Mouse (Mus musculus): Measurements from ENCODE around the gene Cenpp.

The Cenpp gene

DNA sequence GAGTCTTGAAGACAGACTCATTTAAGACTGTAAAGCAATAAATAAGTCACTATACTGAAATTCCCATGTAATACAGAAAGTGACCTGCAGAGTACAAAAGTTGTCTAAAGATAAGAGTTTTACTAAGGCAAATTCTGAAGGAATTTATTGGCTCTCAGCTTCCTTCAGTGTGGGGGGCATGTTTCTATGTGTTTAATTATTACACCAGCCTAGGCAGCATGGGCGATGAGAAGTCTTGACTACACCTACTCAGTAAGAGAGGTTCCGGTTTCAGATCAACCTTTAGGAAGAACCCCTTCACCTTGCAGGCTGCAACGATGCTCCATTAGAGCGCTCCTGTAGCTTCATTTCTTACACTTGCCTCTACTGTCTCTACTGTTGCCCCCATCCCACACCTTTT lies 121.9 kb downstream of the Cenpp start:
- CTCF ChIA-PET: no interaction called here

DNA sequence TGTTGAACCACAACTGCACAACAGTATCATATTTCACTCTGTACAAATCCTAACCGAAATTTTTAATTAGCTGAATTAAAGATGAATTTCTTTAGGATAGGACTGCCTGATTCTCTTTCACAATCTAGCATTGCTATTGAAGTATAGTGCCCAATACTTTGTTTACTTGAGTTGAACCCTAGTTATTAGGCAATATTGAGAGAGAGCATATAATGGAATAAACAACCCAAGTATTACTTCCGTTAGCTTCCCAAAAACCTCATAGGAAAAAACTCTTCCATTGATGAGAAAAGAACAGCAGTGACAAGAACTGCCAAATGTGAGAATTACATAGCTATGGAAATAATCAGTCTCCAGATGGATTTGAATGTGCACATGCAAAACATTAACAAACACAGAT lies 126.3 kb downstream of the Cenpp start:
- CTCF ChIA-PET: no interaction called here

DNA sequence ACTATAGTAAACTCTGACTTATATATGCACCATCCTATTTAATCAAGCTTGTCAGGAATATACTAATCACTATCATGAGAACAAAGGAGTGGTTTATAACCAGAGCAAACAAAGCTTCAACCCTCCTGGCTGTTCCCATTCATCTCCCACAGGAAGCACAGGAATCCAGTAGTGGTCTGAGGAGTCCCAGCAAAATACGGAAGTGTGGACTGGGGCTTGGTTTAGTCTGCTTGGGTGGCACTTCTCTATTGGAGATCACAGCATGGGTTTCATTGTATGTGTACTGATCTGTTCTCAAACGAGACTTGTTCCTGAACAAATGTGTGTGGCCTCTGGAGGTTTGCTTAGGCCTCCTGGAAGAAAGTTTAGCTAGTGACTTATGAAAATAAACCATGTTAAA lies 133.8 kb downstream of the Cenpp start:
- CTCF ChIA-PET: no interaction called here

DNA sequence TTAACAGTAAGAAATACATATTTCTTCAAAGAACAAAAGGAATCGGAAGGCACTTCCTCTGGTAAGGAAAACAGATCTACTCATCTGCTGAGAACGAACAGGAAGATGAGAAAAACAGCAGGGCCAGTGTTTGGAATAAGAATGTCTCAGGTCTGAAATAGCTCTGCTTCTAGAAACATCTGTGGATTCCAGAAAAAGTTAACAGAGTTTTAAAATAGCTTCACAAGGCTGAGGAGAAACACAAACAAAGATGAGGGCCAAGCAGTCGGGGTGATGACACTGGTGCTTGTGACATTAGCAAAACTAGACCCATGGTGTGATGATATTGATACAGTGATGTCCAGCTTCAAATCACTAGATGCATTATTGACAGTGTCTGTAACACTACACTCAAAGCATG lies 145.4 kb downstream of the Cenpp start:
- CTCF ChIA-PET: no interaction called here

DNA sequence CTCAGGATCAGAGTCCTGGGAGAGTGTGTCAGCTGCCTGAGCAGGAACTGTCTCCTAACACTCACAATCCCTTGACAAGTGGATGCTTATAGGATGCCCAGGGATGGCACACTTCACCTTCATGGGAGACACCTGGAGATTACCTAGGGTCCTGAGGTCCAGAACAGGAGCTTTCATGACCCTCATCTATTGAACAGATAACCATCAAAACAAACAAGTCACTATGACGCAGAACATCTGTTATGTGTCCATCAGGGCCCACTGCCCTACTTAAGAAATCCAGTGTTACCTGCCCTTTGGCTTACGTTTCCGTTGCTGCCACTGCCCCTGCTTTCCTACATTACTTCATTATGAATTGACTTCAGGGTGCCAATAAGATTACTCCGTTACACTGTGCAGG lies 146.8 kb downstream of the Cenpp start:
- CTCF ChIA-PET: no interaction called here

DNA sequence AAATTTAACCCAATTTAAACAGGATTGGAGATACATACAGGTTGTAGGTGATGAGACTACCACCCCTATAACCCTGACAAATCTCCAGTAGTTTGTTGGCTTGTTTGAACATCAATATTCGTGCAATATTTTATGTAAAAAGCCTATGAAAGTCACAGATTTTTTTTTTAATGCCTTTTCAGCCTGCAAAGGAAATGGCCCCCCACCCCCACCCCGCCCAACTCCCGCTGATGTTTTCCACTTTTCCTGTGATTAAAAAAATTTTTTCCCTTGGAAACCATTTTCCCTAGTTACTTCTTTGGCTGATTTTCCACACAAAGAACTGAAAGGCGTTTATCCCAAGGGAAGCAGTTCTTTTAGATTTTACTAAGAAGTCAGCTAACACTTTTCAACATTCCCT lies 148.1 kb downstream of the Cenpp start, which contains the start of gene Ecm2:
Gene Ecm2 (plus strand): TSS at position 301 of the 400 bp plus-strand sequence.
- CTCF ChIA-PET: no interaction called here

DNA sequence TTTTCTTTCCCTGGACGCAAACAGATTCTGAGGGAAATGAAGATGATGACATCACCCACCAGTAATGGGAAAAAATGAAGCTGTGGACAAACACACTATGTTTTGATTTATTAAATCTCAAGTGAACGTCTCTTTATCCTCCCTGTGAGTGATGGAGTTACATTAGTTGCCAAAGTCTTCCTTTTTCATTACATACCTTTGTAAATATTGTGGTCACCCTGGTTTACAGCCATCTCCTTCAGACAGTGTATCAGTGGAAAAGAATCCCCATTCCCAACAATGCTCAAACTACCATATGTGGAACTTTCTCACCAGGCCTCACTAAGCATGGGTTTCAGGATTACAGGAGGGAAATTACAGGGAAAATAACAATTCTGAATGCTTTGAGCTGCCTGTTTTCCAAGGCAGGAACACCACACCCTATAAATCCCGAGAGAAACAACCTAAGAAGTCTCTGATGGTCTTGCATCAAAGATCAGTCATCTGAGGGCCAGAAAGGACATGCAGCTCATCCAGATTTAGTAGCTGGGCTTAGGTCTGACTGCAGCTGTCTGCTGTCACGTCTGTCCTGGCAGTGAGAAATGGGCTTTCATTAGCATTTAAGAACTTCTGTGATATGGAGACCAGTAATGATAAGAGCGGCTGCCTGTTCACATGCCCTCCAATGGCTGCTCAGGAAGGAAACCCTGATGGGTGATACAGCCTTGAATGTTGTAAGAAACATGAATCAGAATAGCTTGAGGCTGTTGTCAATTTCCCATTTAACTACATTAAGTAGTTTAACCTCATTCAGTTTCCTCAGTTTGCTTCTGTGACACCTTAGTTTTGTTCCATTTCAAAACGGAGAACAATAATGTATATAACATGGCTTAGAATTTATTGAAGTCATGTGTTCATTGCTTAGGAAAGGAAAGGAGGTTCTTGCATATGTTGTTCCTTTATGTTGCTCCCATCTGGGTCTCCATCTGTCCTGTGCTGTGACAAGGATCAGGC lies 159.9 kb downstream of the Cenpp start, which contains the start of gene Tes3-ps:
Gene Tes3-ps (plus strand): TSS at position 943 of the 993 bp plus-strand sequence.
- CTCF ChIA-PET: no interaction called here

DNA sequence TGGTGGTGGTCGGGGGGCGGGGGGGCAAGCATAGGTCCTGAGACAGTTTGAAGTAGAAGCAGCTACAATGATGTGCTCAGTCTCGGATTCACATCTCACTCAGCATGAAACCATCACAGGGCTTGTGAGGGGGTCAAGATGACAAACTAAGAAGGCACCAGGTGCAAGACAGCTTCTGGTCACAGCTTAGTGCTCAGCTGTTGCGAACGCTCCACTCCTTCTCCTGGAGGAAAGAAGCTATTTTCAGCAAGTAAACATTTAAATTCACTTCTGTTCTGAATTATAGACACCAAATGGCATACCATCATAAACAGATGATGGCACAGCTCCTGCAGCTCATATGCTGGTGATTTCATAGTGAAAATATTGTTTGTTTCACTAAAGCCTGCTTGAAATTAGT lies 167.2 kb downstream of the Cenpp start:
- CTCF ChIA-PET: no interaction called here

DNA sequence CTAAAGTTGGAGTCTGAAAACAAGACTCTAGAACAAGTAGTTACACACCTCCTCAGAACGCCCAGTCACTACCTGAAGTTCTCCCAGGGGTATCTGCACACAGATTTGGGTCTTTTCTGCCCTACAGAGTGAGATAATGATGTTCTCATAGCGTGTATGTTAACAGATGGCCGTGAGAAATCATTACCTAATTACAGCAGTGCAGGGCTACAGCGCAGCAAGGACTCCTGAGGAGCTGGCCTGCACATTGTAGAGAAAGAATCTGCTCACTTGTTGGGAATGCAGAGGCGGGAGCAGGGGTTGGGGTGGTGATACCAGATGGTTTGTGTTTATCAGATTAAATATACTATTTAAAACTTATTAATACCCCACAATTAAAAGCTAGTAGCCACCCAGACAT lies 172.0 kb downstream of the Cenpp start:
- CTCF ChIA-PET: no interaction called here

DNA sequence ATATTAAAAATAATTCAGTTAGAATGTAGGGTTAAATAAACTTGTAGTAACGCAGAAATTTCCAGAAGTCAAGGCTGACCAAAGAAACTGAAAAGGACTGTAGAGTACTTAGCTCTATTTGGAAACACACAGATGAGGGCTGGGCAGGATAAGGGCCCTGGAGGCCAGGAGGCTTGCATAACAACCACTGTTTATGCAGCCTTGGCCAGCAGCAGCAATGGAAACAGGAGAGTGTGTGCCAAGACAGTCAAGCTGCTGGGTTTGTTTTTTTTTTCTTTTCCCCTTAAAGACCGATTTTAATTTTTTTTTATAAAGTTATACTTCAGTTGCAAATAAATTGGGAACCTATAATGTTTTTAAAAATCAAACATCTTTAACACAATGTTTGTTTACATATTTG lies 172.5 kb downstream of the Cenpp start:
- CTCF ChIA-PET: interaction anchor here (0.6 kb wide), 1 partner anchor 10 kb away, joined by 4 read pairs; no protein-coding TSS in a partner anchor

DNA sequence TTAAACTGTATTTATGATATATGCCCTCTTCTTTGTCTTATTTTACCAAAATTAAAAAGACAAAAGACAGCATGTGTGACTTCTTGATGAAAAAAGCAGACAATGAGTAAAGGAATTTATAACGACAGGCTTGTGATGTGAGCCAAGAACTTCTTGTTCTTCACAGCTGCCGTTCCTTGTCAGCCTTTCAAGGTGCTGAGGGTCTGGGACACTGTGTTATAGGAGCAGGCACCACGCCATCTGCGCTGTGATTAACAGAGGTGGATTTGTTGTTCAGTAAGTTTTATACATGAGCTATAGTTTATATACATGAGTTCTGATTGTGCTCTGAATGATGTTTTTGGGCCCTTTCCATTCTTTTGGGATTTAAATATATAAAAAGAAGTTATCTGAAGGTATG lies 173.2 kb downstream of the Cenpp start:
- CTCF ChIA-PET: no interaction called here

DNA sequence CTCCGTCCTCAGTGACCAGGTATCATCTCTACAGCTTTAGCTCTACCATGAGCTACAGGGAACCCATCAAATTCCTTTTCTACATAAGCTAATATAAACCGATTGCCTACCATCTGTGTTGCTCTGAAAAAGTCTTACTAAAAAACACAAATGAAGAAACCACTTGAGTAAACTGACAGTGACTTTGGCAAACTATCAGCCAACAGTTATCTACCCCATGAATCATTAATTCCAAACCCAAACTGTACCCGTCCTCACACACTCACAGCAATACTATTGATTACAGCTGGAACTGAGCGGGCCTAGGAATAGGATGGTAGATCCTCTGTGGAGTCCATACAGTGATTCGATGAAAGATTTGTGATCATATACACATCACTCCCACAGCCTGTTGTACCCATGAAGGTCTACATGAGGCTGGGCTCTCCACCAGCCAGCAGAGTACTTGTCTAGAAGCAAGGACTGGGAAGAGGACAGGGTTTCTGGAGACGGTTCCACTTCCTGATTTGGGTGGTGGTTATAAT lies 173.7 kb downstream of the Cenpp start:
- CTCF ChIA-PET: no interaction called here

DNA sequence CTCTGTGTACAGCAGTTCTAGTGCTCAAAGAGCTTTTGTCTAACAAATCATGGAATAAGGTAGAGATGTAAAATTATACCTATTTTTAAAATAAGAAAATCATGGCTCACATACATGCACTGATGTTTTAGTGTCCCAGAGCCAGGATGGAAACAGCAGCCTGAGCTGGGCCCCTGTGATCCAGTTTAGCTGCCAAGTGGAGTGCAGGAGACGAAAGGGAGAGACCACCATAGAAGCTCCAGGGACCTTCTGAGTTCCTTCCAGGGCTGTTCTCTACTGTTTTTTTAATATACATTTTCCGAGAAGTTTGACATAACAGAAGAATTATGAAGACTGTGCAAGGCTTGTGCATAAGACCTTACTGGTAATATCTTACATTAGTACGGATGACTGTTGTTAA lies 174.7 kb downstream of the Cenpp start:
- CTCF ChIA-PET: no interaction called here

DNA sequence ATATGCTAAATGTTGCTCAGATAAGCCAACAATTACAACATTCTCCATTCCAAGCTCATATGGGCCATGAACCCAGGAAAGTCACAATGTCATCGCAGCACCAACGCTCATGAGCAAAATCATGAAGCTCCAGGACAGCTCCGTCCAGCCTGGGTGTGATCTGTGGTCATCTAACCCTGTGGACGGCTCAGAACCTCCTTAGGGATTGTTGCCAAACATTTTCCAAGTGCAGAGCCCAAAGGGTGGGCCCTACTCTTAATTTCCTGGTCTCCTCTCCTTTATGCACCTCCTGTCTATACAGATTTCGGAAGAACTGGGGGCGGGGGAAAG lies 179.9 kb downstream of the Cenpp start:
- CTCF ChIA-PET: no interaction called here

DNA sequence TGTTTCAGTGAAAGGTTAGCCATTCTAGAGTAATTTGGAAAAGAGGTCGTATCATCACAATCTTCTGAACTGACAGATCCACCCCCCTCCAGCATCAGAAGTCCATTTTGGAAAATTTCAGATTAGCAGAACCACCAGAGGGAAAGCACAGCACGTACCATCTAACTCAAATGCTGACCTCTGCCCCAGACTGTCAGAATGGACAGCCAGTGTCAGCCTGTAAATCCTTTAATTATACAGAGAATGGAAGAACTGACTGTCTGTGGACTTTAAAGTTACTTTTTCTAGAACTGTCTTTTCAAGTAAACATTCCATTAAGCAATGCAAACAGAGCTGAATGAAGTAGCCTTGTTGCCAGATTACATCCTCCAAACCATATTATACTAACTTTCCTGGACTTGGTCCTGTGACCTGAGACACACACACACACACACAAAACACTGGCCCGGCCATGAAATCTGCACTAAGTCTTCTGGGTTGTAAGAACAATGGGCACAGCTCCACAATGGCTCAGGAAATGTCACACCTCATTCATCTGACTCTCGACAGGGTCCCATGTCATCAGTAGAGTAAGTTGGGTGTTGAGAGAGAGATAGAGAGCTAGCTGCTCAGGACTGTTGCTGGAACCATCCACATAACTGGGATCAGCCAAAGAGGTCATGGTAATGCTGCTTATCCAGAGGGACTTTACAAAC lies 180.5 kb downstream of the Cenpp start:
- CTCF ChIA-PET: no interaction called here

DNA sequence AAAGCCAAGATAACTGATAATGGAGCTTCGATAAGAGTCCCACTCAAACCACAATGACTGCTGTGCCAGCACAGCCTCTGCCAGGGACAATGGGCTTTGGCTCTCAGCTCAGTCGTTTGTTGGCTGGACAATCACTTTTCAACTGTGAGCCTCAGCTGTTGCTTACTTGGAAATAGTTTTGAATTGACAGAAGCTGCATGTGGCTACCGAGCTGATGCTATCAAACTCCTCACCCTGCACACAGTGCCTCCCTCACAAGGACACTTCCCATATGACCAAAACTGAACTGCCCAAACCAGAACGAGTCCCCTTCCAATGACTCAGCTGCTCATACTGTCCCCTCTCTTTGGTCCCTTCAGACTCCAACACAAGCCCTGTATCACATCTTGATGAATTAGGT lies 181.8 kb downstream of the Cenpp start:
- CTCF ChIA-PET: no interaction called here

DNA sequence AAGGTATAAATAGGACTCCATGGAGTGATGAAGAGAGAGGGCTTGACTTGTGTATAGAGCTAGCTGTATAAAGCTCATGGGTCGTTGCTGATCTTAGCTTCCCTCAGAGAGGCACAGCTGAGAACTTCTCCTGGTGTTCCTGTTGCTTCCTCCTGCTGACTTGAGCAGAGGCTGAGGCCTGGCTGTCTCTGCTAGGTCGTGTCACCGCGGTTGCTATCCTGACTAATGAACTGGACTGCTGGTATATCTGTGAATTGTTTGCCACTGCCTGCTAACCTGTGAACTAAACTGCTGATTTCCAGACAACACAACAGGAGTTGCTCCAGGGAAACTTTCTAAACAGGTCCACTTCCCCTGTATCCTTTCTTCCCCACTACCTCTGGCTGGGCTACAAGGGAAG lies 182.3 kb downstream of the Cenpp start:
- CTCF ChIA-PET: no interaction called here

DNA sequence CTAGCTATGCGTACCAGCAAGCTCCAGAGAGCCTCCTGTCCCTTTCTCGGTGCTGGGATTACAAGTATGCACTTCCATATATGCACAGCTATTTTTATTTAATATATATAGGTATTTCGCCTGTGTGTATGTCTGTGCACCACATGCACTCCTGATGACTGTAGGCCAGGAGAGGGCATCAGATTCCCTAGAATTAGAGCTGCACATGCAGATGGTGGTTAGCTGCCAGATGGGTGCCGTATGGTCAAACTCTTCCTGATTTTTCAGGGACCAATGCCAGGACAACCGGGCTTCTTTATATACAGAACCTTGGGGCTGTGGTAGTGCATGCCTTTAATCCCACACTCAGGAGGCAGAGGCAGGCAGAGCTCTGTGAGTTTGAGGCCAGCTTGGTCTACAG lies 183.6 kb downstream of the Cenpp start:
- CTCF ChIA-PET: no interaction called here

DNA sequence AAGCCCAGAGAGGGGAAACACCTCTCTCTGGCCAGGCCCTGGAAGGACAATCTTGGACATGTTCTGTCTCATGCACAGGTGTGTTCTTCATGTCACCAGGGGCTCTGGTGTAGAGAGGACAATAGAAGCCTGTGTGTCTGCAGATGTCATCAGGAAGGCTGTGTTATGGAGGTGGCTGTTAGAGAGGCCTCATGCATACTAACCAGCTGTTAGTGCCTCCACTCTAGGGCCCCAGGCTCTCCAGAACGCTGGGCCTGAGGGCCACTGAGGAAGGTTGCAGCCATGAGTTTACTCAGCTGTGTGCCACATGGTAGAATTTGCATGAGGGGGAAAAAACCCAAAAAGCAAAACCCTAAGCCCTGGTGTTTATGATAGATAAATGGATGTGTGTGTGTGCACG lies 185.0 kb downstream of the Cenpp start:
- CTCF ChIA-PET: no interaction called here

DNA sequence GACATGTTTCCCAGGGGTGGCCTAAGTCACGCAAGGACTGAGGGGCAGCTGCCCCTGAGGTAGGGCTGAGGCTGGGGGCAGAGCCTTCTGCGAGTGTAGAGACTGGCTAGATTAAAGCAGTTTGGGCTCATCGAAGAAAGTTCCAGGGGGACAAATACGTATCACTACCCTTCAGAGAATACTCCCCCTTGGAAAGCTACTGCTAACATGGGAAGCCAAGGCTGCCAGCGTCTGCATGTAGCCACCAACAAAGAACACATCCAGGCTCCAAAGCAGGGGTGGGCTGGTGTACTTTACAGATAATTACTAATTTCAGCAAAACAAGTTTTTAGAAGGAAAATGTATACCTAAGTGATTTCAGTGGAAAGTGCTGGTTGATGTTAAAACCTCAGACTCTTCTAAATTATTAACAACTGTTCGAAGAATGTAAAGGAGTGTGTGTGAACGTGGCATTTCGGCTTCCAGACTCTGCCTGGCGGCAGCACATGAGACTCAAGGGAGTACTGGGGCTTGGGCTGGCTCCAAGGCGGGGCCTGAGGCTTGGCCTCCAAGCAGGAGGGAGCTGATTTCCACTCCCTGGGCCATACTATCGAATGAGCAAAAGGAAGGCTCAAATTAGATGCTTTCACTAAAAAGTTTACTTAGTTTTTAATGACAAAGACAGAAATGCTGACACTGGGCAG lies 186.1 kb downstream of the Cenpp start:
- CTCF ChIA-PET: no interaction called here

DNA sequence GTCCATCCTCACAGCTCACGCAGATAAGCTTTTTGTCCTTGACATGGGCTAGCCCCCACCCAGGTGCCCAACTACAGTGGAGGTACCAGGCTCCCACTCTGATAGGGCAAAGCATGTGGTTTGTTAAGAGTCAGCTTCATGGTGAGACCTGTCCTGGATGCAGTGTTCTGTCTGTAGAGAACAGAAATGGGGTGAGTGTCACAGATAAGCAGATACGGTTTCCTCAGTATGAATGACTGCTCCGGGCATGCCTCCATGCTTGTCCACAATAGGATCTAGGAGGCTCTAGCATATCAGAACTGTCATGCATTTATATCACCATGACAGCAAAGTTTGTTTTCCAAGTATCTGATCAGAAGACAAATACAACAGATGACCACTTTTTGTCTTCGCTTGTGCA lies 186.7 kb downstream of the Cenpp start:
- CTCF ChIA-PET: interaction anchor here (0.5 kb wide), 1 partner anchor 16 kb away, joined by 4 read pairs; no protein-coding TSS in a partner anchor

DNA sequence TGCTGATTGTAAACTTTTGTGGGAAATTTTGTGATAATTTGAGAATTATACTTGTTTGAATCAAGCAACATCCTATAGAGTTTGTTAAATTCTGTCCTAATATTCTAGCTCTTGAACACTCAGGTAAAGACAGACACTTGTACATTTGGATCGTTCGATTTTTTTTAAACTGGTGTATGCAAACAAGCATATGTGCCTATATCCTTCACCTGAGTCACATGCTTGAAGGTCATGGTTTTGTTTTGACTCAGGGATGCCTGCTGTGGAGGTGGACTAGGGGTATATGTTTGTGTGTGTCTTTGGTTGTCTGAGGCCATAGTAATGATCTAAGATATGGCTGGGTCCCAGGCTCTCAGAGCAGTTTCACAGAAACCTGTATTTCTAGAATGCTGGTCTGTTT lies 189.7 kb downstream of the Cenpp start:
- CTCF ChIA-PET: interaction anchor here (0.6 kb wide), 1 partner anchor 80 kb away, joined by 4 read pairs; no protein-coding TSS in a partner anchor

All from spleen, embryonic (tissue).